Mouse (Mus musculus) liver, embryonic 14.5 days (tissue): Measurements from ENCODE around the gene Erp27. TPM values are rescaled to one million over a fixed set of nuclear protein-coding genes. Genes with fewer than 3 reads are reported as not detected.
A peak's percentile ranks its signal among the peaks of the same experiment; 100 is the strongest.

Experiments
- ATAC-seq: fragments of 200-750 bp; cut with Nextera tagmentation; 2 replicates; pipeline ENCODE4 v1.8.0; 2017; ENCODE audit warnings: moderate number of reproducible peaks, mild to moderate bottlenecking, moderate library complexity; ENCODE audit not compliant: insufficient read depth
- DNase-seq, 3 experiments: peaks; one replicate each; pipeline ENCODE4 v3.0.0-alpha.2; 2012 to 2013; ENCODE audit warnings: low read depth in 3 of 3, low spot score in 3 of 3
- H3K27ac ChIP-seq: fragments of 300-500 bp; sonication (generic); 2 replicates; pipeline ENCODE4 v1.5.1; 2014; ENCODE audit warnings: moderate library complexity, mild to moderate bottlenecking, control low read depth, inconsistent platforms
- H3K27me3 ChIP-seq: fragments of 300-500 bp; sonication (generic); 2 replicates; pipeline ENCODE4 v1.6.1; 2014; ENCODE audit warnings: mild to moderate bottlenecking, low read length, moderate library complexity; ENCODE audit not compliant: control insufficient read depth, insufficient read depth
- H3K36me3 ChIP-seq: fragments of 300-500 bp; sonication (generic); replicated peaks from 2 replicates; pipeline ENCODE4 v1.6.1; 2014; ENCODE audit warnings: low read depth; ENCODE audit not compliant: control insufficient read depth, insufficient read depth
- H3K4me1 ChIP-seq, 2 experiments: fragments of 200-500 bp in 1 of 2; fragments of 300-500 bp in 1 of 2; sonication (generic) in 1 of 2; replicated peaks; 2 replicates each; pipeline ENCODE4 v1.6.1; 2012 to 2014; ENCODE audit warnings: antibody characterized with exemption in 1 of 2, inconsistent platforms in 1 of 2, low read length in 1 of 2; ENCODE audit not compliant: control insufficient read depth in 2 of 2, insufficient read depth in 2 of 2
- H3K4me2 ChIP-seq: fragments of 300-500 bp; sonication (generic); 2 replicates; pipeline ENCODE4 v1.6.1; 2014; ENCODE audit warnings: low read depth, mild to moderate bottlenecking, control low read depth, moderate library complexity
- H3K4me3 ChIP-seq, 2 experiments: fragments of 200-500 bp in 1 of 2; fragments of 300-500 bp in 1 of 2; sonication (generic) in 1 of 2; 2 replicates each; pipeline ENCODE4 v1.5.1; 2012 to 2014; ENCODE audit warnings: low read depth in 2 of 2, low read length in 2 of 2, mild to moderate bottlenecking in 2 of 2, control low read depth in 1 of 2, inconsistent platforms in 1 of 2, moderate library complexity in 1 of 2; ENCODE audit not compliant: insufficient read depth in 1 of 2
- H3K9ac ChIP-seq: fragments of 300-500 bp; sonication (generic); replicated peaks from 2 replicates; pipeline ENCODE4 v1.6.1; 2014; ENCODE audit warnings: mild to moderate bottlenecking, control low read depth, moderate library complexity
- H3K9me3 ChIP-seq: fragments of 300-500 bp; sonication (generic); 2 replicates; pipeline ENCODE4 v1.6.1; 2016; ENCODE audit warnings: low read length, mixed read lengths; ENCODE audit not compliant: control insufficient read depth
- CTCF ChIP-seq: IDR thresholded peaks from 2 replicates; pipeline ENCODE4 v1.5.1; 2016; ENCODE audit warnings: antibody characterized with exemption, low read depth, control low read depth
- EP300 ChIP-seq: IDR thresholded peaks from 2 replicates; pipeline ENCODE4 v1.6.1; 2016; ENCODE audit warnings: antibody characterized with exemption, low read depth
- WGBS: fragments of 180-500 bp; shearing (Covaris S2); extraction: QIAGEN DNeasy Blood & Tissue Kit; methylation state at CpG from one replicate; pipeline ENCODE4 v1.1.7; 2014; ENCODE audit not compliant: insufficient replicate concordance; 5-methylcytosine and 5-hydroxymethylcytosine counted together
- polyA plus RNA-seq, 2 experiments: library from polyadenylated mRNA; depleted of rRNA in 1 of 2; stranded (reverse) in 1 of 2; unstranded in 1 of 2; fragments of >200 nt; fragmentation: Nextera tagmentation in 1 of 2; extraction: Ambion mirVana in 1 of 2; gene quantifications; 2 replicates each; pipeline versions ENCODE4 v1.2.1 to v1.2.3; 2012 to 2014

Erp27 gene
- polyA plus RNA-seq, 2 experiments, result 0.08 to 0.09 TPM

- H3K27me3 ChIP-seq, result no peaks in the 10 kb centered on the region
- 30% methylated on average over 18 of the region's 18 CpGs for WGBS
These were observed 8.4 kb downstream of the Erp27 start for GRCm38 (mm10) chr6:136913384-136914126.

GRCm38 (mm10) chr6:136912751-136913265 is 9.2 kb downstream of the Erp27 start:
- DNase-seq (no peak), ATAC-seq (no peak)
- Histone ChIP-seq H3K27me3 (no peaks in the 10 kb centered on the region), H3K4me2 (no peak overlapping the region), H3K4me3 (no peak overlapping the region), H3K9me3 (no peaks in the 10 kb centered on the region), H3K9ac (no peak overlapping the region), H3K36me3 (no peaks in the 10 kb centered on the region), H3K4me1 (no peaks in the 10 kb centered on the region), H3K27ac (no peak overlapping the region)
- TF ChIP-seq EP300 (no peak), CTCF (no peak)
- 88% methylated on average over 1 of the region's 2 CpGs for WGBS

More at GRCm38 (mm10) chr6:136913384-136914126, 8.4 kb downstream of the Erp27 start:
- peak overlapping the region; percentile 33 for H3K4me2 ChIP-seq
- no peak for TF ChIP-seq CTCF
- no peak for TF ChIP-seq EP300
- H3K9me3 ChIP-seq, result no peaks in the 10 kb centered on the region
- H3K9ac ChIP-seq, result no peak overlapping the region
- DNase-seq, result no peak
- no peak overlapping the region for H3K27ac ChIP-seq
- ATAC-seq, result no peak
- H3K4me1 ChIP-seq, result no peaks in the 10 kb centered on the region
- no peak overlapping the region for H3K4me3 ChIP-seq
- H3K36me3 ChIP-seq, result no peaks in the 10 kb centered on the region

GRCm38 (mm10) chr6:136910247-136910890 is 11.6 kb downstream of the Erp27 start:
- 64% methylated on average over 9 of the region's 9 CpGs for whole genome bisulfite sequencing
- TF ChIP-seq EP300 (no peak), CTCF (no peak)

GRCm38 (mm10) chr6:136906937-136907293 is 15.1 kb downstream of the Erp27 start:
- Histone ChIP-seq H3K36me3 (no peaks in the 10 kb centered on the region), H3K4me1 (0 out of 4 replicates have a peak, but pooled peaks cover 0 to 2% of the 10 kb centered on the region in 2 experiments), H3K4me2 (no peak overlapping the region), H3K27me3 (no peaks in the 10 kb centered on the region), H3K9me3 (no peaks in the 10 kb centered on the region), H3K27ac (no peak overlapping the region), H3K9ac (no peak overlapping the region), H3K4me3 (no peak overlapping the region)
- DNase-seq, result no peak
- 69% methylated on average over 10 of the region's 10 CpGs for WGBS
- ATAC-seq, result no peak
- no peak for TF ChIP-seq EP300
- TF ChIP-seq CTCF, result no peak

More at GRCm38 (mm10) chr6:136910247-136910890, 11.6 kb downstream of the Erp27 start:
- H3K9me3 ChIP-seq, result no peaks in the 10 kb centered on the region
- H3K4me3 ChIP-seq, result no peak overlapping the region
- H3K27ac ChIP-seq, result no peak overlapping the region
- no peak overlapping the region for H3K4me2 ChIP-seq
- DNase-seq (no peak), ATAC-seq (no peak)
- H3K4me1 ChIP-seq, result no peaks in the 10 kb centered on the region
- no peaks in the 10 kb centered on the region for H3K36me3 ChIP-seq
- no peak overlapping the region for H3K9ac ChIP-seq
- no peaks in the 10 kb centered on the region for H3K27me3 ChIP-seq

GRCm38 (mm10) chr6:136906283-136906936 is 15.6 kb downstream of the Erp27 start:
- H3K4me1 ChIP-seq, result 0 out of 4 replicates have a peak, but pooled peaks cover 0 to 2% of the 10 kb centered on the region in 2 experiments
- H3K9me3 ChIP-seq, result no peaks in the 10 kb centered on the region
- no peak overlapping the region for H3K27ac ChIP-seq
- no peak overlapping the region for H3K4me2 ChIP-seq
- no peaks in the 10 kb centered on the region for H3K27me3 ChIP-seq
- TF ChIP-seq CTCF (no peak), EP300 (no peak)
- H3K36me3 ChIP-seq, result no peaks in the 10 kb centered on the region
- WGBS, result 68% methylated on average over 19 of the region's 19 CpGs
- ATAC-seq (no peak), DNase-seq (no peak)
- H3K9ac ChIP-seq, result no peak overlapping the region
- H3K4me3 ChIP-seq, result no peak overlapping the region
